Mouse (Mus musculus): ENCODE measurements around the gene 6330409D20Rik.

The 6330409D20Rik gene

GRCm38 (mm10) chr2:32757056-32757845, 16.4 kb upstream of the 6330409D20Rik start, which contains the start of gene Tor2a:
Gene Tor2a (plus strand): TSS chr2:32757234.
- peak; percentile 87 for DNase-seq (ENCODE audit: low read depth, low spot score)

GRCm38 (mm10) chr2:32756674-32757055, 15.8 kb upstream of the 6330409D20Rik start:
- DNase-seq (ENCODE audit: low read depth, low spot score), result no peak

- no peak for DNase-seq (ENCODE audit: low read depth, low spot score)
These were observed 11.4 kb upstream of the 6330409D20Rik start for GRCm38 (mm10) chr2:32752181-32752580.

- DNase-seq (ENCODE audit: low read depth, low spot score), result no peak
These were observed 10.8 kb upstream of the 6330409D20Rik start for GRCm38 (mm10) chr2:32751665-32752033.

GRCm38 (mm10) chr2:32750887-32751664, 10.3 kb upstream of the 6330409D20Rik start:
- no peak for DNase-seq (ENCODE audit: low read depth, low spot score)

GRCm38 (mm10) chr2:32750199-32750598, 9.4 kb upstream of the 6330409D20Rik start:
- no peak for DNase-seq (ENCODE audit: low read depth, low spot score)

GRCm38 (mm10) chr2:32749082-32749481, 8.3 kb upstream of the 6330409D20Rik start:
- DNase-seq (ENCODE audit: low read depth, low spot score), result no peak

- DNase-seq (ENCODE audit: low read depth, low spot score), result no peak
These were observed 3.6 kb upstream of the 6330409D20Rik start for GRCm38 (mm10) chr2:32744272-32744982.

- no peak for DNase-seq (ENCODE audit: low read depth, low spot score)
These were observed 1.3 kb upstream of the 6330409D20Rik start for GRCm38 (mm10) chr2:32742173-32742531.

GRCm38 (mm10) chr2:32741273-32742172, 707 bp upstream of the 6330409D20Rik start:
- DNase-seq (ENCODE audit: low read depth, low spot score), result no peak

GRCm38 (mm10) chr2:32739311-32739710, 1.5 kb downstream of the 6330409D20Rik start:
- DNase-seq (ENCODE audit: low read depth, low spot score), result no peak

GRCm38 (mm10) chr2:32737008-32737407, 3.8 kb downstream of the 6330409D20Rik start:
- no peak for DNase-seq (ENCODE audit: low read depth, low spot score)

GRCm38 (mm10) chr2:32736306-32736829, 4.4 kb downstream of the 6330409D20Rik start:
- DNase-seq (ENCODE audit: low read depth, low spot score), result no peak

- DNase-seq (ENCODE audit: low read depth, low spot score), result no peak
These were observed 5.9 kb downstream of the 6330409D20Rik start for GRCm38 (mm10) chr2:32734933-32735332.

GRCm38 (mm10) chr2:32734480-32734879, 6.3 kb downstream of the 6330409D20Rik start:
- no peak for DNase-seq (ENCODE audit: low read depth, low spot score)

- DNase-seq (ENCODE audit: low read depth, low spot score), result no peak
These were observed 8.1 kb downstream of the 6330409D20Rik start for GRCm38 (mm10) chr2:32732695-32733094.

GRCm38 (mm10) chr2:32731911-32732310, 8.9 kb downstream of the 6330409D20Rik start:
- DNase-seq (ENCODE audit: low read depth, low spot score), result no peak

GRCm38 (mm10) chr2:32730854-32731253, 10.0 kb downstream of the 6330409D20Rik start:
- DNase-seq (ENCODE audit: low read depth, low spot score), result no peak

- no peak for DNase-seq (ENCODE audit: low read depth, low spot score)
These were observed 11.3 kb downstream of the 6330409D20Rik start for GRCm38 (mm10) chr2:32729547-32729946.

- no peak for DNase-seq (ENCODE audit: low read depth, low spot score)
These were observed 12.4 kb downstream of the 6330409D20Rik start for GRCm38 (mm10) chr2:32728463-32728862.

- peak; percentile 98 for DNase-seq (ENCODE audit: low read depth, low spot score)
These were observed 13.4 kb downstream of the 6330409D20Rik start for GRCm38 (mm10) chr2:32727435-32727834.

Data from WW6 (cell line).